Mouse (Mus musculus) myocyte (in vitro differentiated cells): Measurements from ENCODE around the gene Hsf5. TPM values are rescaled to one million over a fixed set of nuclear protein-coding genes. Genes with fewer than 3 reads are reported as not detected.

ENCODE experiments used
- H3K27me3 ChIP-seq: one replicate; pipeline ENCODE4 v1.6.1; 2011; ENCODE audit not compliant: control insufficient read depth, insufficient read depth, insufficient read length
- H3K36me3 ChIP-seq: one replicate; pipeline ENCODE4 v1.6.1; 2011; ENCODE audit not compliant: control insufficient read depth, insufficient read depth
- H3K4me2 ChIP-seq: one replicate; pipeline ENCODE4 v1.6.1; 2011; ENCODE audit warnings: low read depth, control low read depth
- H3K4me3 ChIP-seq: one replicate; pipeline ENCODE4 v1.5.1; 2011; ENCODE audit warnings: mild to moderate bottlenecking, control low read depth, moderate library complexity
- H3K79me2 ChIP-seq: one replicate; pipeline ENCODE4 v1.6.1; 2011; ENCODE audit not compliant: control insufficient read depth, insufficient read depth
- H3ac ChIP-seq: one replicate; pipeline ENCODE4 v1.6.1; 2011; ENCODE audit not compliant: control insufficient read depth, insufficient read length
- CEBPB ChIP-seq: IDR thresholded peaks from 2 replicates; pipeline ENCODE4 v1.6.1; 2011; ENCODE audit warnings: mild to moderate bottlenecking, moderate library complexity; ENCODE audit not compliant: poor library complexity, insufficient read depth, severe bottlenecking
- E2F4 ChIP-seq: IDR thresholded peaks from one replicate; pipeline ENCODE4 v1.6.1; 2011; ENCODE audit warnings: mild to moderate bottlenecking, control low read depth, moderate library complexity; ENCODE audit not compliant: insufficient read depth
- MAX ChIP-seq: IDR thresholded peaks from one replicate; pipeline ENCODE4 v1.6.1; 2011; ENCODE audit warnings: low read depth, mild to moderate bottlenecking, control low read depth
- MYOD1 ChIP-seq, 3 experiments: IDR thresholded peaks; one replicate each; pipeline ENCODE4 v1.6.1; 2011; ENCODE audit warnings: control low read depth in 2 of 3, low read depth in 2 of 3, mild to moderate bottlenecking in 2 of 3, moderate library complexity in 1 of 3; ENCODE audit not compliant: insufficient read length in 2 of 3, control insufficient read depth in 1 of 3
- MYOG ChIP-seq, 3 experiments: IDR thresholded peaks; one replicate each; pipeline ENCODE4 v1.6.1; 2011; ENCODE audit warnings: control low read depth in 2 of 3, low read depth in 2 of 3, mild to moderate bottlenecking in 2 of 3; ENCODE audit not compliant: insufficient read length in 2 of 3, control insufficient read depth in 1 of 3, insufficient read depth in 1 of 3
- POLR2A ChIP-seq: IDR thresholded peaks from one replicate; pipeline ENCODE4 v1.6.1; 2011; ENCODE audit warnings: low read depth, mild to moderate bottlenecking, control low read depth, moderate library complexity; ENCODE audit not compliant: insufficient read length
- POLR2AphosphoS2 ChIP-seq: IDR thresholded peaks from one replicate; pipeline ENCODE4 v1.6.1; 2011; ENCODE audit warnings: low read depth, control low read depth; ENCODE audit not compliant: insufficient read length
- REST ChIP-seq: IDR thresholded peaks from one replicate; pipeline ENCODE4 v1.6.1; 2011; ENCODE audit warnings: mild to moderate bottlenecking, control low read depth, moderate library complexity; ENCODE audit not compliant: insufficient read depth, insufficient read length
- SRF ChIP-seq: IDR thresholded peaks from one replicate; pipeline ENCODE4 v1.6.1; 2011; ENCODE audit warnings: low read depth; ENCODE audit not compliant: control insufficient read depth, insufficient read length
- TCF12 ChIP-seq: IDR thresholded peaks from one replicate; pipeline ENCODE4 v1.6.1; 2011; ENCODE audit warnings: mild to moderate bottlenecking, control low read depth; ENCODE audit not compliant: poor library complexity, insufficient read depth, severe bottlenecking
- TCF3 ChIP-seq: IDR thresholded peaks from one replicate; pipeline ENCODE4 v1.6.1; 2011; ENCODE audit warnings: low read depth, control low read depth; ENCODE audit not compliant: insufficient read length
- USF1 ChIP-seq: IDR thresholded peaks from one replicate; pipeline ENCODE4 v1.6.1; 2011; ENCODE audit warnings: low read depth, mild to moderate bottlenecking, control low read depth, moderate library complexity
- polyA plus RNA-seq: library from polyadenylated mRNA; unstranded; fragments of >200 nt; fragmentation: generic; extraction: Trizol; gene quantifications from one replicate; pipeline ENCODE4 v1.2.1, GENCODE M21; 2012; ENCODE audit warnings: missing spikeins

Hsf5 gene
- polyA plus RNA-seq, 1 experiment, result not detected

DNA sequence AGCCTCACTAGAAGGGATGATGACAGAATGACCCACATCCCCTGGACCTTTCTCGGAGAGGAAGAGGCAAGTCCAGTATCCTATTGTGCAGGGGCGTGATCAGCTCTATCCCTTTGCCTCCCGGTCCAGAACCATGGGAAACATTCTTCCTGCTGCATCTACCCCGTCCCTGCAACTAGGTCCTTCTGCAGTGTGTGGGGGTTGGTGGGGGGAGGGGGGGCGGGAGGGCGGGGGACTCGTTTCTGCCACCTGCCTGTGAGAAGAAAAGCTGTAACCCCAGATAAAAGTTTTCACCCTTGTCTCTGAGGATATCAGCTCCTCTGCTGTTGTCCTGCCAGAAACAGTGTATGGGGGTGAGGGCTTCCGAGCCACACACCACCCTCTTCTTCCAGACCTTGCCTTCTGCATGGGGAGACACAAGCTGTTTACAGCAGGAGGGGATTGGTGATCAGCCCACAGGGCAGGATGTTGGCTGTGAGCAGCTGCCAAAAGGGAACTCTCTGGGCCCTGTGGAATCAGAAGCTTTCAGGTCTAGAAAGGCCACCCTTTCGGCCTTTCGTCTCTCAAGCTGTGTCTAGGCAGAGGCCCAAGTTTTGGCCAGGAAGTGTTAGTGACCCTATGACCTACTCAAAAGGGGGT, 37.9 kb upstream of the Hsf5 start:
- Histone ChIP-seq H3K79me2 (no peaks in the 10 kb centered on the region), H3K4me3 (no peak overlapping the region), H3ac (no peak overlapping the region), H3K4me2 (no peak overlapping the region), H3K27me3 (peaks cover 20% of the 10 kb centered on the region), H3K36me3 (no peaks in the 10 kb centered on the region)
- TF ChIP-seq POLR2AphosphoS2 (no peak), MAX (no peak), POLR2A (no peak), MYOG (IDR thresholded peaks at IDR 0.05; ENCODE audit: control insufficient read depth in 1 of 3, insufficient read depth in 1 of 3, insufficient read length in 2 of 3, low read depth in 2 of 3) (no peak), CEBPB (no peak), SRF (no peak), TCF12 (no peak), USF1 (no peak), TCF3 (no peak), REST (no peak), E2F4 (no peak)

DNA sequence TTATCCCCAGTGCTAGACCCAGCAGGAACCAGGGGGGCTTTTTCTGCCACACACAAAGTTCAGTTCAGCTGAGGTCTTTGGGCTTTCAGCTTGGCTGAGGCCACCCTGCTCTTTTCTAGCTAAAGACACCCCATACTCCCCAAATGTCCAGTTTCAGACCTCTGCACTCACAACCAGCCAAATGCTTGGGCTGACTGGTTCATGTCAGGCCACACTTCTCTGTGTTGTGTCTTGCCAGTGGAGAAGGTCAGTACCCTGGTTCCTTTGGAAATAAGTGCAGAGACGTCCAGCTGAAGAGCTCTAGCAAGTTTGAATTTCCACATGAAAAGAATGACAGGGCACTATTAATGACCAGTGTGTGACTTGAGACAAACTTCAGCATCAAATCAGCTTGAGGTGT, 37.3 kb upstream of the Hsf5 start:
- TF ChIP-seq TCF12 (no peak), TCF3 (no peak), SRF (no peak), MAX (no peak), USF1 (no peak), MYOD1 (IDR thresholded peaks at IDR 0.05; ENCODE audit: control insufficient read depth in 1 of 3, insufficient read length in 2 of 3, low read depth in 2 of 3) (no peak), MYOG (IDR thresholded peaks at IDR 0.05; ENCODE audit: control insufficient read depth in 1 of 3, insufficient read depth in 1 of 3, insufficient read length in 2 of 3, low read depth in 2 of 3) (no peak), CEBPB (no peak)
- Histone ChIP-seq H3K4me3 (no peak overlapping the region), H3K27me3 (peaks cover 20% of the 10 kb centered on the region), H3K79me2 (no peaks in the 10 kb centered on the region), H3K4me2 (no peak overlapping the region), H3K36me3 (no peaks in the 10 kb centered on the region), H3ac (no peak overlapping the region)

DNA sequence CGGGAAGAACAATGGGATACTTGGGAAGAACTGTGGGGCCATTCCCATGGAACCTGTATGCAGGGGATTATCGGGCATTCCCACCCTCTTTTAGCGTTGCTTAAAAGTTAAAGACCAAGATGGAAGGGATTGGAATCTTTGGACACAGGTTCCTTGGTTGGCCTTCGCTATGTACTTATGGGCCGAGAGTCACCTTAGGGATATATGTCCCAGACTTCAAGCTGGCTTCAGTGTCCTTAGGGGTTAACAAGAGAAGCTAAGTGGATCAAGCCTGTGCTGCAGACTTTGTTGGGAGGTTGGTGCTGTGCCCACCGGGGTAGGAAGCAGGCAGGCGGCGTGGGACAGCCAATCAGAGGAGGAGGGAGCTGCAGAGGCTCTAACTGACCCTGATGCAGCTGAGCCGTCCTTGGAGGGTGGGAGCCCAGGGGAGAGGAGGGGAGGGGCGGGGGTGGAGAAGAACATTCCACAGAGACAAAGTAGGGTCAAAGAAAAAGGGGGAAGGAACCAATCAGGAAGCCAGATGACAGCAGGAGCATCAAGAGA, 36.4 kb upstream of the Hsf5 start:
- Histone ChIP-seq H3K36me3 (no peaks in the 10 kb centered on the region), H3K4me3 (no peak overlapping the region), H3K27me3 (peaks cover 20% of the 10 kb centered on the region), H3ac (no peak overlapping the region), H3K4me2 (no peak overlapping the region), H3K79me2 (no peaks in the 10 kb centered on the region)
- no peak for TF ChIP-seq SRF
- TF ChIP-seq MAX, result no peak
- TF ChIP-seq POLR2A, result no peak
- no peak for TF ChIP-seq MYOD1 (IDR thresholded peaks at IDR 0.05; ENCODE audit: control insufficient read depth in 1 of 3, insufficient read length in 2 of 3, low read depth in 2 of 3)
- no peak for TF ChIP-seq E2F4
- TF ChIP-seq TCF3, result no peak
- no peak for TF ChIP-seq CEBPB

DNA sequence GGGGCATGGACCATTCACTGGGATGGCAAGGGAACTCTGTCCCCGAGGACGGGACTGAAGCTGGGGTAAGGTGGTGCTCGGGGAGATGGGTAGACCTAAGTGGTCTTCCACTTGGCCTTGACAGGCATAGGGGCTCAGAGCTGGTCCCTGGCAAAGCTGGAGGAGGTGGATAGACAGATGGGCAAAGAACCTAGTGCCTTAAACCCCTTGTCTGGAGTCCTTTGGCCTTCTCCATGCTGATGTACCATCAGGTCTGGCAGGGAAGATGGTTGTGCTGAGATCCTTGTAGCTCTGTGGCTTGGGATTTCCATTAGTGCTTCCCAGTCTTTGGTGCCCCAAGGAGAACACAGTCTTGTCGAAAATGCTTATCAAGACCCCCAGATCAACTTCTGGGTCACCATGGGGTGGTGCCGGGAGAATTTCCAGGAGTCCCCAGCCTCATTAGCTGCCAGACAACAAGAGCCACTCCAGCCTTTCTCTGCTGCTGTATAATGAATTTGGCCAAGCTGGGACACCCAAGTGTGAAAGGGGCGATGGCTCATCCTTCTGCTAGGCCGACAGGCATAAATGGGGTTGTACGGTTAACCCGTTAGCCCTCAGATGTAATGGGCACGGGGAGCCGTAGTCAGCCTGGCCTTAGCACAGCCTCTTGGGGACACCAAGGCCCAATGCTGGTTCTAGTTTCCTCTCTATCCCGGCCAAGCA, 35.7 kb upstream of the Hsf5 start:
- H3K4me2 ChIP-seq, result no peak overlapping the region
- no peaks in the 10 kb centered on the region for H3K79me2 ChIP-seq
- no peak for TF ChIP-seq TCF3
- H3K36me3 ChIP-seq, result no peaks in the 10 kb centered on the region
- H3K4me3 ChIP-seq, result no peak overlapping the region
- no peak overlapping the region for H3ac ChIP-seq
- H3K27me3 ChIP-seq, result peaks cover 20% of the 10 kb centered on the region

DNA sequence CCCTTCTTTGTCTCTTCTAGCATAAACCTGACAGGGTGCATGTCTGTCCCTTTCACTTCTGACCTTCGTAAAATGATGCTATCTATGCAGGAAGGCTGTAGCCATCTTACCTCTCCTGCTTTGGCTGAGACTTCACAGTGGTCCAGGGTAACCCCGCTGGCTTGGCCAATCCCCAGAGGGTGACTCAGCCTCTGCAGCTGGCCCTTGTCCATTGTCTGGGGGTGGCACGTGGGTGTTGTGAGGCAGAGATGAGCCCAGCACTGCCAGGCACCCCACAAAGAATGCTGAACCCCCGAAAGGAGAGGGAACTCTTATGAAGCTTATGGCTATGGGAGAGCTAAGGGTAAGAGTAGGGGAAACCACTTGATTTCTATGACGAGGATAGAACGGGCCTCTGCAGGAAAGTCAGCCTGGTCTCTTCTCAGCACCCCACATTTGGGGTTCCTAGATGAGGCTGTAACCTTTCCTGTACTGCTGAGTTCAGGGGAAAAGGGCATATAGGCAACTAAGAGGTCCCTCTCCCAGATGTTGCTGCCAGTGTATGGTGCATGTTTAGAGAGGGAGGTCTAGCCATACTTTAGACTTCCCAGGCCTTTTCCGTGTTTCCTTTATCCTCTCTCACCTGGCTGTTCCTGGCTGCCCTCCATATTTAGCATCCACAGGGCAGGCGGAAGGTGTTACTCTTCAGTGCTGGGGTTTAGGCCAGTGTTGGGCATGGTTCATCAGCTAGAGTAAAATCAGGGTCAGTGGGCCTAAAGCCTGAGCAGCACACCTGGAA, 34.8 kb upstream of the Hsf5 start:
- no peak overlapping the region for H3K4me3 ChIP-seq
- H3K79me2 ChIP-seq, result no peaks in the 10 kb centered on the region
- no peak for TF ChIP-seq POLR2A
- no peak for TF ChIP-seq CEBPB
- no peak for TF ChIP-seq SRF
- TF ChIP-seq TCF12, result no peak
- no peak for TF ChIP-seq POLR2AphosphoS2
- TF ChIP-seq MAX, result no peak
- peak in 1 of 3 experiments; percentile 32 for TF ChIP-seq MYOG (IDR thresholded peaks at IDR 0.05; ENCODE audit: control insufficient read depth in 1 of 3, insufficient read depth in 1 of 3, insufficient read length in 2 of 3, low read depth in 2 of 3)
- TF ChIP-seq USF1, result no peak
- peak in 1 of 3 experiments; percentile 40 for TF ChIP-seq MYOD1 (IDR thresholded peaks at IDR 0.05; ENCODE audit: control insufficient read depth in 1 of 3, insufficient read length in 2 of 3, low read depth in 2 of 3)
- TF ChIP-seq REST, result no peak
- no peak for TF ChIP-seq E2F4
- TF ChIP-seq TCF3, result no peak
- no peak overlapping the region for H3K4me2 ChIP-seq
- peaks cover 16% of the 10 kb centered on the region for H3K27me3 ChIP-seq
- H3K36me3 ChIP-seq, result no peaks in the 10 kb centered on the region
- no peak overlapping the region for H3ac ChIP-seq
